Mouse (Mus musculus) liver, adult 2 months (tissue): ENCODE measurements at regions not wholly inside any gene's neighbourhood (a gene's known extent, or its start where the extent isn't known, plus 50 kb on each side); places are given as distances from the start of the nearest gene placed in this dataset.

Experiments used
- DNase-seq: peaks from one replicate; pipeline ENCODE4 v3.0.0-alpha.2; 2011; ENCODE audit warnings: low read depth, low spot score; ENCODE audit errors: extremely low read depth
- H3K27ac ChIP-seq: fragments of 200-500 bp; replicated peaks from 2 replicates; pipeline ENCODE4 v1.5.1; 2012; ENCODE audit warnings: low read depth, mild to moderate bottlenecking, control low read depth, inconsistent platforms, low read length; ENCODE audit not compliant: insufficient read depth
- H3K27me3 ChIP-seq: fragments of 200-500 bp; 2 replicates; pipeline ENCODE4 v1.6.1; 2012; ENCODE audit warnings: mild to moderate bottlenecking, moderate library complexity, low read length, inconsistent platforms; ENCODE audit not compliant: control insufficient read depth, insufficient read depth
- H3K36me3 ChIP-seq: fragments of 200-500 bp; 2 replicates; pipeline ENCODE4 v1.6.1; 2012; ENCODE audit warnings: low read length, inconsistent platforms; ENCODE audit not compliant: control insufficient read depth, insufficient read depth
- H3K4me1 ChIP-seq: fragments of 200-500 bp; 2 replicates; pipeline ENCODE4 v1.6.1; 2011; ENCODE audit warnings: low read length; ENCODE audit not compliant: control insufficient read depth, insufficient read depth
- H3K4me3 ChIP-seq: fragments of 200-500 bp; 2 replicates; pipeline ENCODE4 v1.5.1; 2011; ENCODE audit warnings: low read depth, mild to moderate bottlenecking, control low read depth, low read length, moderate library complexity; ENCODE audit not compliant: insufficient read depth
- H3K79me2 ChIP-seq: fragments of 200-500 bp; 2 replicates; pipeline ENCODE4 v1.6.1; 2012; ENCODE audit warnings: inconsistent platforms, mild to moderate bottlenecking, low read length, moderate library complexity; ENCODE audit not compliant: control insufficient read depth, insufficient read depth
- H3K9ac ChIP-seq: fragments of 200-500 bp; 2 replicates; pipeline ENCODE4 v1.6.1; 2012; ENCODE audit warnings: low read depth, mild to moderate bottlenecking, control low read depth, inconsistent platforms, low read length
- CTCF ChIP-seq: fragments of 200-500 bp; IDR thresholded peaks from 2 replicates; pipeline ENCODE4 v1.5.1; 2011; ENCODE audit warnings: low read depth, low read length, control low read depth
- POLR2A ChIP-seq: fragments of 200-500 bp; IDR thresholded peaks from 2 replicates; pipeline ENCODE4 v1.6.1; 2011; ENCODE audit warnings: low read length, control low read depth; ENCODE audit not compliant: insufficient read depth; ENCODE audit errors: extremely low read depth
- WGBS: fragments of 180-500 bp; shearing (Covaris S2); methylation state at CpG from one replicate; pipeline ENCODE4 v1.1.7; 2018; 5-methylcytosine and 5-hydroxymethylcytosine counted together

DNA sequence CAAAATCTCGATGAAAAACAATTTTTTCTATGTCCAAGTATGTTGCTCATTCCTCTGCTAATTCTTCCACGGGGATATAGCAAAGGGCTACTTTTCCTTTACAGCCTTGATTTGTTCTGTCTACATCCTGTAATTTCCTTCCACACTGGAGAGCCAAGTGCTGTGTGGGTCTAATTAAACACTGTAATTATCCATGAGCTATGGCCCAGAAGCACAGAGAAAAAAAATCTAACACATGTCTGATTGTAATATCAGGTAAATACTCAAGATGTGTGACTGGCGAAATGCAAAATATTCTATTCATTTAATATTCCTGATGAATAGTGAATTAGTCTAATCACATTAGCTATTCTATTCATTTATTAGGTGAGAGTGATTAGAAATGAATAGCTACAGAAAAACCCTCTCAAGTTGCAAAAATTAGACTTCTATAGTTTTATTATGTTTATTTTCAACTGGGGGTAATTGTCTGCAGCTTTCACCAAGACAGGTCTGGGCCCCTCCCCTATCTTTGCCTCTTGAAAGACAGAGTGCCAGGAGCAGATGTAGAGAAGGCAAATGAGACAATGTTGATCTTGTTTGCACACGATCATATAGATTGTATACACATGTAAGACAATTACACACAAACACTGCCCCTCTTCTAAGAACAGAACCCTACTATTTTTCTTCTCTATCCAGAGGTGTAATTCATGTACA lies 274.3 kb downstream of the Sorl1 start:
- Histone ChIP-seq H3K4me3 (no peak overlapping the region), H3K27ac (no peak overlapping the region), H3K4me1 (no peaks in the 10 kb centered on the region), H3K9ac (no peak overlapping the region), H3K27me3 (no peaks in the 10 kb centered on the region), H3K79me2 (no peaks in the 10 kb centered on the region), H3K36me3 (no peaks in the 10 kb centered on the region)
- TF ChIP-seq POLR2A (no peak), CTCF (no peak)
- no peak for DNase-seq
- 80% methylated on average over 4 of the region's 4 CpGs for WGBS

- TF ChIP-seq CTCF = no peak
- no peak for TF ChIP-seq POLR2A
- Histone ChIP-seq H3K4me3 (no peak overlapping the region), H3K4me1 (no peaks in the 10 kb centered on the region), H3K36me3 (no peaks in the 10 kb centered on the region), H3K27ac (no peak overlapping the region), H3K9ac (no peak overlapping the region), H3K27me3 (no peaks in the 10 kb centered on the region), H3K79me2 (no peaks in the 10 kb centered on the region)
- WGBS = 88% methylated on average over 3 of the region's 3 CpGs
- no peak for DNase-seq
These were observed 279.5 kb downstream of the Sorl1 start for GRCm38 (mm10) chr9:41844616-41845015.

DNA sequence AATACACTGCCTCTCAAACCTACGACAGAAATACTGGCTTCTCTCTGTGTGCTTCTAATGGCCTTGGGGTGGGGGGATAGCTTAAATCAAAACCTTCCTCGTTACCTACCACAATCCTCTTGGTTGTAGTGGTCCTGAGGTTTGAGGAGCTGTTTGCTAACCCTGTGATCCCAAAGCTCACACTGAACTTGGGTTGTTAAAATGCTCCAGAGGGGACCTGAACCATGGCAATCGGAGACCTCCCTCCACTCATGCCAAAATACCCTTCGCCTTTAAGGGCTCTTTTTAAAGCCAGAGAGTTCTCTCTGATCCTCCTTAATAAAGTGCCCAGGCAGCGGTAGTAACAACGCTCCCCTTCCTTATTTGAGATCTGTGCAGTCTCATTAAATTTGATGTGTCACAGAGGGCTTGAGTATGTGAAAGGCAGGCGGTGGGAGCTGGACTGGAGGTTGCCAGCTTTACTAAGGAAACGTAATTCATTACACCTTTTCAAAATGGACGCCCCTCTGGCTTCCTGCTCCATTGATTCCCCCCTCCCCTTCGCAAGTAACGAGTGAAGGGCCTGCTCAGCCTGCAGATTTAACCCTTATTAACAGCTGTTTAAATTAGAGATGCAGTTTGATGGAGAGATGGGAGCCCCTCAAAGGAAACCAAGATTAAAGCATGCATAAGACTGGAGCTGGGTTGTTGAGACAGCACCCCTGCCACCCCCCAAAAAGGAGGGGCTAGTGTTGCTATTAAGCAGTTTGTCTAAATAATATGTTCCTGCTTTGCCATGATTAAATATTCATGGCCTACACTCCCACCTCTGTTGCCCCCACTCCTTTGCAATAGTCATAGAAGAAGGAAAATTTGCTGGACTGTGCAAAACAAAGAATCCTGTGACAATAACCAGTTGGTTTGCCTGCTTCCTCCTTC lies 289.4 kb downstream of the Sorl1 start:
- 82% methylated on average over 11 of the region's 11 CpGs for WGBS
- TF ChIP-seq POLR2A = no peak
- no peak for TF ChIP-seq CTCF

DNA sequence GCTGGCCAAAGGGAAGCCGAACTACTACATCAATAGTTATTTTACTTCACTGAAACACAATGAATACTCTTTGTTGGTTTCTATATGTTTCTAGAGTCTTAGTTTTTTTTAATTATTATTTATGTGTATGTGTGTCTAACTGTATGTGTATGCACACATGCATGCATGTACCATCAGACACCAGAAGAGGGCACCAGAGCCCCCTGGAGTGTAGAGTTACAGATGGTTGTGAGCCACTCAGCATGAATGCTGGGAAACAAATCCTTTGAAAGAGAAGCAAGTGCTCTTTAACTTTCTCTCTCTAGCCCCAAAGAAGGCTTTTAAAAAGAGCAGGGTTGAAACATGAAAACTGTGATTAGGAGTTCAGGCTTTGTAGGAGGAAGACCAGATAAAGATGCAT lies 290.7 kb downstream of the Sorl1 start:
- H3K79me2 ChIP-seq = no peaks in the 10 kb centered on the region
- no peaks in the 10 kb centered on the region; the same call in 1 of the 2 replicates for H3K27me3 ChIP-seq
- 96% methylated on average over 1 of the region's 1 CpGs for WGBS
- H3K4me3 ChIP-seq = no peak overlapping the region
- no peak overlapping the region for H3K9ac ChIP-seq
- no peaks in the 10 kb centered on the region for H3K36me3 ChIP-seq
- no peak overlapping the region for H3K27ac ChIP-seq
- no peaks in the 10 kb centered on the region for H3K4me1 ChIP-seq
- no peak for TF ChIP-seq CTCF
- no peak for TF ChIP-seq POLR2A
- DNase-seq = no peak

More for the DNA sequence above, 289.4 kb downstream of the Sorl1 start:
- H3K4me3 ChIP-seq = no peak overlapping the region
- H3K27me3 ChIP-seq = no peaks in the 10 kb centered on the region; the same call in 1 of the 2 replicates
- H3K36me3 ChIP-seq = no peaks in the 10 kb centered on the region
- no peaks in the 10 kb centered on the region for H3K4me1 ChIP-seq
- H3K9ac ChIP-seq = no peak overlapping the region
- no peak overlapping the region for H3K27ac ChIP-seq
- no peak for DNase-seq
- no peaks in the 10 kb centered on the region for H3K79me2 ChIP-seq

DNA sequence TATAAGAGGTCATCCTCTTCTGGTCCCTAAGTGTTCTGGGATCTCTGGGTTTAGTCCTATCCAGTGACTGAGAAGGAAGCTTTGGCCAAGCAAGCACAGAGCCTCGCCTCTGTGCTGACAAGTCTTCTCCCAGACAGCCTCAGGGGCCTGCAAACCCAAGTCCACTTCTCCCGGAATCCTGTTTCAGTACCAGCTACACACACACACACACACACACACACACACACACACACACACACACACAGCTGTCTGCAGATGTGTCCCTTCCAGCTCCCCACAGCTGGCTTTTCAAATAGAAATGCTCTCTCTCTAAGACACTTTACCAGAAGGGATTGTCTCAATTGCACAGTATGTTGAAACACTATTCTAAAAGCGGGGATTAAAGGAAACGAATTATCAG lies 296.7 kb downstream of the Sorl1 start:
- no peak for DNase-seq
- H3K4me3 ChIP-seq = no peak overlapping the region
- H3K4me1 ChIP-seq = no peaks in the 10 kb centered on the region
- H3K9ac ChIP-seq = no peak overlapping the region
- 83% methylated on average over 4 of the region's 4 CpGs for WGBS
- H3K79me2 ChIP-seq = no peaks in the 10 kb centered on the region
- no peaks in the 10 kb centered on the region; the same call in 1 of the 2 replicates for H3K27me3 ChIP-seq
- no peak for TF ChIP-seq CTCF
- no peak for TF ChIP-seq POLR2A
- H3K36me3 ChIP-seq = no peaks in the 10 kb centered on the region
- H3K27ac ChIP-seq = no peak overlapping the region
